Mouse (Mus musculus): Measurements from ENCODE around the gene Bhlhe40. TPM values are rescaled to one million over a fixed set of nuclear protein-coding genes. Genes with fewer than 3 reads are reported as not detected.

Bhlhe40 gene
- polyA plus RNA-seq, 1 experiment: 8.1 TPM

GRCm38 (mm10) chr6:108702648-108703047 is 42.2 kb downstream of the Bhlhe40 start:
- H3K27ac ChIP-seq (ENCODE audit: insufficient read depth, low read length): no peak overlapping the region
- no peaks in the 10 kb centered on the region for H3K36me3 ChIP-seq (ENCODE audit: control insufficient read depth, insufficient read depth, low read length)
- TF ChIP-seq CTCF (IDR thresholded peaks at IDR 0.05; ENCODE audit: extremely low read depth, insufficient read depth, insufficient read length, insufficient replicate concordance) (no peak), POLR2A (IDR thresholded peaks at IDR 0.05; ENCODE audit: low read depth, low read length) (no peak)
- no peak overlapping the region for H3K4me3 ChIP-seq (ENCODE audit: extremely low read depth, insufficient read depth, insufficient read length)
- H3K4me1 ChIP-seq (ENCODE audit: control insufficient read depth, insufficient read depth, insufficient read length): peaks cover 9% of the 10 kb centered on the region; the same call in 1 of the 2 replicates
- 13% methylated on average over 3 of the region's 3 CpGs for WGBS
- no peaks in the 10 kb centered on the region for H3K27me3 ChIP-seq (ENCODE audit: control insufficient read depth, insufficient read depth, low read length)
- peak in 1 of 2 experiments; percentile 29 for DNase-seq (ENCODE audit: low read depth in 1 of 2, low spot score in 2 of 2)

GRCm38 (mm10) chr6:108703085-108703484 is 42.7 kb downstream of the Bhlhe40 start:
- Histone ChIP-seq H3K27ac (ENCODE audit: insufficient read depth, low read length) (no peak overlapping the region), H3K27me3 (ENCODE audit: control insufficient read depth, insufficient read depth, low read length) (no peaks in the 10 kb centered on the region), H3K4me3 (ENCODE audit: extremely low read depth, insufficient read depth, insufficient read length) (no peak overlapping the region), H3K36me3 (ENCODE audit: control insufficient read depth, insufficient read depth, low read length) (no peaks in the 10 kb centered on the region), H3K4me1 (ENCODE audit: control insufficient read depth, insufficient read depth, insufficient read length) (peaks cover 9% of the 10 kb centered on the region; the same call in 1 of the 2 replicates)
- 82% methylated on average over 1 of the region's 1 CpGs for WGBS
- no peak for TF ChIP-seq POLR2A (IDR thresholded peaks at IDR 0.05; ENCODE audit: low read depth, low read length)
- DNase-seq (ENCODE audit: low read depth in 1 of 2, low spot score in 2 of 2): no peak

- H3K27ac ChIP-seq (ENCODE audit: insufficient read depth, low read length): no peak overlapping the region
- TF ChIP-seq POLR2A (IDR thresholded peaks at IDR 0.05; ENCODE audit: low read depth, low read length) (no peak), CTCF (IDR thresholded peaks at IDR 0.05; ENCODE audit: extremely low read depth, insufficient read depth, insufficient read length, insufficient replicate concordance) (no peak)
- H3K27me3 ChIP-seq (ENCODE audit: control insufficient read depth, insufficient read depth, low read length): peaks cover 2% of the 10 kb centered on the region; the same call in 1 of the 2 replicates
- DNase-seq (ENCODE audit: low read depth in 1 of 2, low spot score in 2 of 2): no peak
- H3K36me3 ChIP-seq (ENCODE audit: control insufficient read depth, insufficient read depth, low read length): no peaks in the 10 kb centered on the region
- no peak overlapping the region for H3K4me3 ChIP-seq (ENCODE audit: extremely low read depth, insufficient read depth, insufficient read length)
- WGBS: 70% methylated on average over 9 of the region's 9 CpGs
- peaks cover 9% of the 10 kb centered on the region; the same call in 1 of the 2 replicates for H3K4me1 ChIP-seq (ENCODE audit: control insufficient read depth, insufficient read depth, insufficient read length)
These were observed 44.1 kb downstream of the Bhlhe40 start for GRCm38 (mm10) chr6:108704316-108705080.

GRCm38 (mm10) chr6:108705957-108706356 is 45.5 kb downstream of the Bhlhe40 start:
- 86% methylated on average over 6 of the region's 6 CpGs for WGBS
- Histone ChIP-seq H3K27ac (ENCODE audit: insufficient read depth, low read length) (no peak overlapping the region), H3K27me3 (ENCODE audit: control insufficient read depth, insufficient read depth, low read length) (peaks cover 2% of the 10 kb centered on the region; the same call in 1 of the 2 replicates), H3K4me3 (ENCODE audit: extremely low read depth, insufficient read depth, insufficient read length) (no peak overlapping the region), H3K36me3 (ENCODE audit: control insufficient read depth, insufficient read depth, low read length) (no peaks in the 10 kb centered on the region), H3K4me1 (ENCODE audit: control insufficient read depth, insufficient read depth, insufficient read length) (peaks cover 4% of the 10 kb centered on the region; the same call in 1 of the 2 replicates)
- TF ChIP-seq POLR2A (IDR thresholded peaks at IDR 0.05; ENCODE audit: low read depth, low read length) (no peak), CTCF (IDR thresholded peaks at IDR 0.05; ENCODE audit: extremely low read depth, insufficient read depth, insufficient read length, insufficient replicate concordance) (no peak)
- no peak for DNase-seq (ENCODE audit: low read depth in 1 of 2, low spot score in 2 of 2)

GRCm38 (mm10) chr6:108706994-108707645 is 46.7 kb downstream of the Bhlhe40 start:
- WGBS: 86% methylated on average over 8 of the region's 8 CpGs
- Histone ChIP-seq H3K27me3 (ENCODE audit: control insufficient read depth, insufficient read depth, low read length) (peaks cover 2% of the 10 kb centered on the region; the same call in 1 of the 2 replicates), H3K36me3 (ENCODE audit: control insufficient read depth, insufficient read depth, low read length) (no peaks in the 10 kb centered on the region), H3K27ac (ENCODE audit: insufficient read depth, low read length) (no peak overlapping the region), H3K4me1 (ENCODE audit: control insufficient read depth, insufficient read depth, insufficient read length) (peaks cover 10% of the 10 kb centered on the region; the same call in 1 of the 2 replicates), H3K4me3 (ENCODE audit: extremely low read depth, insufficient read depth, insufficient read length) (no peak overlapping the region)
- DNase-seq (ENCODE audit: low read depth in 1 of 2, low spot score in 2 of 2): no peak
- no peak for TF ChIP-seq CTCF (IDR thresholded peaks at IDR 0.05; ENCODE audit: extremely low read depth, insufficient read depth, insufficient read length, insufficient replicate concordance)
- no peak for TF ChIP-seq POLR2A (IDR thresholded peaks at IDR 0.05; ENCODE audit: low read depth, low read length)

GRCm38 (mm10) chr6:108709131-108709470 is 48.7 kb downstream of the Bhlhe40 start:
- TF ChIP-seq POLR2A (IDR thresholded peaks at IDR 0.05; ENCODE audit: low read depth, low read length) (no peak), CTCF (IDR thresholded peaks at IDR 0.05; ENCODE audit: extremely low read depth, insufficient read depth, insufficient read length, insufficient replicate concordance) (no peak)
- Histone ChIP-seq H3K4me3 (ENCODE audit: extremely low read depth, insufficient read depth, insufficient read length) (no peak overlapping the region), H3K36me3 (ENCODE audit: control insufficient read depth, insufficient read depth, low read length) (no peaks in the 10 kb centered on the region), H3K27me3 (ENCODE audit: control insufficient read depth, insufficient read depth, low read length) (peaks cover 2% of the 10 kb centered on the region; the same call in 1 of the 2 replicates), H3K27ac (ENCODE audit: insufficient read depth, low read length) (no peak overlapping the region), H3K4me1 (ENCODE audit: control insufficient read depth, insufficient read depth, insufficient read length) (peaks cover 14% of the 10 kb centered on the region; the same call in 1 of the 2 replicates)
- WGBS: 28% methylated on average over 9 of the region's 9 CpGs
- no peak for DNase-seq (ENCODE audit: low read depth in 1 of 2, low spot score in 2 of 2)

Measured in spleen, adult 2 months (tissue).